Mouse (Mus musculus) right cerebral cortex, postnatal 25 days (tissue): Measurements from ENCODE around the gene Sdhaf3.

ENCODE experiments used
- DNase-seq: peaks from one replicate; pipeline ENCODE4 v3.0.0; 2022

The Sdhaf3 gene

DNA sequence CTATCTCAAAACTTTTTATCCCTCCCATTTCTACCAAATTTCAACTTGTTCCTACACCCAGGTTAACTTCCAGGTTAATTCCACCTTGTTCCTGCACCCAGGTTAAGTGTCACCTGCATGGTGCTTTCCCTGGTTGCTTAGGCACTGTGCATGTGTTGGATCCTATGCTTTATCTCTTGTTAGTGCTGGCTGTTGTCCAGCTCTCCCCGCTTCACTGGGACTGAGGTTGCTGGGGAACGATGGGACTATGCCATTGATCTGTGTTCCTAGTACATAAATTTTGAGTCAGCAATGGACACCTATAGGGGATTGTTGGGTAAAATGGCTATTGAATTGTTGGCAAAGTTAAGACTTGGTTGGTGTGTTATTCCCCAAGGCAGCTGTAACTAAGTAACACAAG is 113.7 kb downstream of the Sdhaf3 start:
- DNase-seq, result no peak

- no peak for DNase-seq
Measured at GRCm38 (mm10) chr6:7082054-7082453, 126.2 kb downstream of the Sdhaf3 start.

GRCm38 (mm10) chr6:7082467-7083259 is 126.9 kb downstream of the Sdhaf3 start:
- no peak for DNase-seq

- DNase-seq, result peak; percentile 6
Measured at GRCm38 (mm10) chr6:7083661-7084060, 127.9 kb downstream of the Sdhaf3 start.

GRCm38 (mm10) chr6:7084370-7084769 is 128.6 kb downstream of the Sdhaf3 start:
- DNase-seq, result no peak

GRCm38 (mm10) chr6:7085506-7085905 is 129.7 kb downstream of the Sdhaf3 start:
- DNase-seq, result no peak

GRCm38 (mm10) chr6:7092094-7092493 is 136.3 kb downstream of the Sdhaf3 start:
- no peak for DNase-seq
